Mouse (Mus musculus) kidney, postnatal 0 days (tissue): ENCODE data around the gene Psmc3. TPM values are rescaled to one million over a fixed set of nuclear protein-coding genes. Genes with fewer than 3 reads are reported as not detected.
"Not testable (repeated sequence)": the region's sequence is repeated elsewhere in the genome, so short reads cannot be mapped to it uniquely, and the experiment has no call there.

ENCODE experiments used
- ATAC-seq: fragments of 200-750 bp; cut with Nextera tagmentation; replicated peaks from 2 replicates; pipeline ENCODE4 v1.8.0; 2017; ENCODE audit warnings: low read depth, moderate number of reproducible peaks, moderate TSS enrichment, moderate library complexity; ENCODE audit not compliant: low FRiP score
- DNase-seq: peaks from one replicate; pipeline ENCODE4 v3.0.0-alpha.2; 2016; ENCODE audit warnings: low spot score
- H3K27ac ChIP-seq: fragments of 300-500 bp; sonication (generic); 2 replicates; pipeline ENCODE4 v1.5.1; 2014; ENCODE audit warnings: mild to moderate bottlenecking
- H3K27me3 ChIP-seq: fragments of 300-500 bp; sonication (generic); 2 replicates; pipeline ENCODE4 v1.6.1; 2014; ENCODE audit warnings: low read length, mixed read lengths; ENCODE audit not compliant: insufficient read depth
- H3K36me3 ChIP-seq: fragments of 300-500 bp; sonication (generic); 2 replicates; pipeline ENCODE4 v1.6.1; 2014; ENCODE audit warnings: low read length, mixed read lengths; ENCODE audit not compliant: insufficient read depth
- H3K4me1 ChIP-seq: fragments of 300-500 bp; sonication (generic); replicated peaks from 2 replicates; pipeline ENCODE4 v1.6.1; 2014; ENCODE audit warnings: antibody characterized with exemption, low read length, mixed read lengths; ENCODE audit not compliant: insufficient read depth
- H3K4me2 ChIP-seq: fragments of 300-500 bp; sonication (generic); 2 replicates; pipeline ENCODE4 v1.6.1; 2014; ENCODE audit warnings: mild to moderate bottlenecking, low read length, moderate library complexity, mixed read lengths
- H3K4me3 ChIP-seq: fragments of 300-500 bp; sonication (generic); replicated peaks from 2 replicates; pipeline ENCODE4 v1.5.1; 2014; ENCODE audit warnings: low read depth, low read length
- H3K9ac ChIP-seq: fragments of 300-500 bp; sonication (generic); 2 replicates; pipeline ENCODE4 v1.6.1; 2014; ENCODE audit warnings: low read depth, low read length
- H3K9me3 ChIP-seq: fragments of 300-500 bp; sonication (generic); replicated peaks from 2 replicates; pipeline ENCODE4 v1.6.1; 2016; ENCODE audit warnings: low read length, inconsistent platforms, mixed read lengths
- CTCF ChIP-seq: IDR thresholded peaks from 2 replicates; pipeline ENCODE4 v1.5.1; 2016; ENCODE audit warnings: antibody characterized with exemption, low read depth, mild to moderate bottlenecking, moderate library complexity
- WGBS: fragments of 180-500 bp; shearing (Covaris S2); extraction: QIAGEN DNeasy Blood & Tissue Kit; methylation state at CpG from one replicate; pipeline ENCODE4 v1.1.7; 2014; 5-methylcytosine and 5-hydroxymethylcytosine counted together
- polyA plus RNA-seq: library from polyadenylated mRNA; unstranded; fragments of >200 nt; fragmentation: Nextera tagmentation; extraction: Ambion mirVana; gene quantifications from 2 replicates; pipeline ENCODE4 v1.2.1, GENCODE M21; 2015

Psmc3 gene
- polyA plus RNA-seq, 1 experiment from 2014 or later = 287 TPM

- H3K9ac ChIP-seq = peak overlapping the region; percentile 43; the same call in 1 of the 2 replicates
- H3K36me3 ChIP-seq = no peaks in the 10 kb centered on the region
- H3K4me3 ChIP-seq = no peak overlapping the region
- H3K9me3 ChIP-seq = no peaks in the 10 kb centered on the region
- ATAC-seq = peak; percentile 83
- DNase-seq = peak; percentile 96
- no peak overlapping the region for H3K4me2 ChIP-seq
- peak; percentile 98 for TF ChIP-seq CTCF
- 7% methylated on average over 7 of the region's 7 CpGs for WGBS
- no peaks in the 10 kb centered on the region for H3K4me1 ChIP-seq
- no peaks in the 10 kb centered on the region for H3K27me3 ChIP-seq
- H3K27ac ChIP-seq = no peak overlapping the region
Measured at GRCm38 (mm10) chr2:91101124-91101740, 47.4 kb downstream of the Psmc3 start.

GRCm38 (mm10) chr2:91108156-91108555, 54.3 kb downstream of the Psmc3 start:
- DNase-seq (no peak), ATAC-seq (no peak)
- Histone ChIP-seq H3K9me3 (no peaks in the 10 kb centered on the region), H3K4me1 (no peaks in the 10 kb centered on the region), H3K27me3 (no peaks in the 10 kb centered on the region), H3K36me3 (no peaks in the 10 kb centered on the region), H3K27ac (no peak overlapping the region), H3K9ac (no peak overlapping the region), H3K4me3 (no peak overlapping the region), H3K4me2 (no peak overlapping the region)
- TF ChIP-seq CTCF = no peak
- 77% methylated on average over 3 of the region's 3 CpGs for WGBS

GRCm38 (mm10) chr2:91109241-91109640, 55.4 kb downstream of the Psmc3 start:
- Histone ChIP-seq H3K9ac (no peak overlapping the region), H3K27ac (no peak overlapping the region), H3K36me3 (no peaks in the 10 kb centered on the region), H3K4me2 (no peak overlapping the region), H3K4me3 (no peak overlapping the region), H3K4me1 (no peaks in the 10 kb centered on the region), H3K9me3 (no peaks in the 10 kb centered on the region), H3K27me3 (no peaks in the 10 kb centered on the region)
- DNase-seq (no peak), ATAC-seq (no peak)
- no peak for TF ChIP-seq CTCF
- WGBS = 89% methylated on average over 5 of the region's 5 CpGs

GRCm38 (mm10) chr2:91109807-91110385, 56.1 kb downstream of the Psmc3 start:
- DNase-seq (no peak), ATAC-seq (no peak)
- WGBS = 92% methylated on average over 5 of the region's 5 CpGs
- no peak overlapping the region for H3K4me2 ChIP-seq
- no peaks in the 10 kb centered on the region for H3K27me3 ChIP-seq
- H3K36me3 ChIP-seq = no peaks in the 10 kb centered on the region
- no peak overlapping the region for H3K4me3 ChIP-seq
- peaks cover 2% of the 10 kb centered on the region for H3K4me1 ChIP-seq
- H3K9ac ChIP-seq = no peak overlapping the region
- H3K27ac ChIP-seq = no peak overlapping the region
- H3K9me3 ChIP-seq = no peaks in the 10 kb centered on the region
- no peak for TF ChIP-seq CTCF

- DNase-seq (no peak), ATAC-seq (no peak)
- WGBS = 75% methylated on average over 6 of the region's 6 CpGs
- no peaks in the 10 kb centered on the region for H3K9me3 ChIP-seq
- no peaks in the 10 kb centered on the region for H3K27me3 ChIP-seq
- TF ChIP-seq CTCF = no peak
- no peaks in the 10 kb centered on the region for H3K36me3 ChIP-seq
- no peak overlapping the region for H3K4me3 ChIP-seq
- no peak overlapping the region for H3K9ac ChIP-seq
- H3K4me2 ChIP-seq = no peak overlapping the region
- no peak overlapping the region for H3K27ac ChIP-seq
- H3K4me1 ChIP-seq = peaks cover 7% of the 10 kb centered on the region
Measured at GRCm38 (mm10) chr2:91110429-91110828, 56.6 kb downstream of the Psmc3 start.

GRCm38 (mm10) chr2:91111832-91112231, 58.0 kb downstream of the Psmc3 start:
- H3K9me3 ChIP-seq, H3K27me3 ChIP-seq, H3K27ac ChIP-seq, H3K4me3 ChIP-seq, H3K4me2 ChIP-seq, ATAC-seq, H3K36me3 ChIP-seq, H3K9ac ChIP-seq, DNase-seq, H3K4me1 ChIP-seq: not testable (repeated sequence)
- 87% methylated on average over 3 of the region's 3 CpGs for WGBS

GRCm38 (mm10) chr2:91112491-91112890, 58.7 kb downstream of the Psmc3 start:
- Histone ChIP-seq H3K9me3 (no peaks in the 10 kb centered on the region), H3K36me3 (no peaks in the 10 kb centered on the region), H3K27me3 (no peaks in the 10 kb centered on the region), H3K4me1 (peaks cover 7% of the 10 kb centered on the region), H3K27ac (no peak overlapping the region), H3K9ac (no peak overlapping the region), H3K4me3 (no peak overlapping the region), H3K4me2 (no peak overlapping the region)
- no peak for DNase-seq
- WGBS = 47% methylated on average over 4 of the region's 4 CpGs
- TF ChIP-seq CTCF = no peak
- no peak for ATAC-seq
